Mouse (Mus musculus): ENCODE results near the gene Ugt1a9.

Gene Ugt1a9

GRCm38 (mm10) chr1:88258881-88259642 is 188.5 kb downstream of the Ugt1a9 start:
- no peak for DNase-seq (ENCODE audit: low read depth, low spot score)

DNA sequence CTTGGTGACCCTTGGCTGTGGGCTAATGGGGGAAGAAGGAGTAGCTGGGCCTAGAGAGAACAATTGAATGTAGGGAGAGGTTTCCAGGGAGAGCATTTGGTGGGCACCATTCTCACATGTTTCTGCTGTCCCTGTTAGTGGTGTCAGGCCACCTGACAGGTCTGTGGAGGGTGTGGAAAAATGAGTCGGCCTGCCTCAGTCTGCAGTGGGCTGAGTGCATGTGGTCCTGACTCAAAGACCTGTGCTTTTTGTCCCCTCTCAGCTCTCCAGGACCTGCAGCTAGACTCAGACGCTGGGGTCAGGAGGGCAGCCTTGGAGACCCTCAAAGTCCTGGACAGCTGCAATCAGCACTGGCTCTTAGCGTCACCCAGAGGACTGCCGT is 189.0 kb downstream of the Ugt1a9 start:
- DNase-seq (ENCODE audit: low read depth, low spot score), result no peak

DNA sequence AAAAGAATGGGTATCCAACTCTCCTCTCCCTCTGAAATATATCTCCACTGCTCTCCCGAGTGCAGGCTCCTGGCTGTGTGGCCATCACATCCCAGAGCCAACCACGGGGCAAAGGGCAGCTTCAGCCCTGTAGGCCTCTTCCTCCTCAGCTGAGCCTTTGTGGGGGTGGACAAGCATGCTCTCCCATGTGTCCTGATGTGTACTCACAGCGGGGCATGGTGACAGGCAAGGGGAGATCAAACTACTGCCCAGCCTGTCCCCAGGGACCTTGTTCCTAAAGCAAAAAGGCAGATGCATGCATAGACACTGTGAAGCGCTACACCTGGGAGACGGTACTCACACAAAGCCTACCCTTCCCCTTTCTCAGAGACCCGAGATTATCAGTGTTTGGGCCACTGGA is 189.5 kb downstream of the Ugt1a9 start:
- DNase-seq (ENCODE audit: low read depth, low spot score), result no peak

GRCm38 (mm10) chr1:88260604-88261377 is 190.2 kb downstream of the Ugt1a9 start:
- no peak for DNase-seq (ENCODE audit: low read depth, low spot score)

- DNase-seq (ENCODE audit: low read depth, low spot score), result no peak
Observed at GRCm38 (mm10) chr1:88261706-88262105, 191.1 kb downstream of the Ugt1a9 start.

DNA sequence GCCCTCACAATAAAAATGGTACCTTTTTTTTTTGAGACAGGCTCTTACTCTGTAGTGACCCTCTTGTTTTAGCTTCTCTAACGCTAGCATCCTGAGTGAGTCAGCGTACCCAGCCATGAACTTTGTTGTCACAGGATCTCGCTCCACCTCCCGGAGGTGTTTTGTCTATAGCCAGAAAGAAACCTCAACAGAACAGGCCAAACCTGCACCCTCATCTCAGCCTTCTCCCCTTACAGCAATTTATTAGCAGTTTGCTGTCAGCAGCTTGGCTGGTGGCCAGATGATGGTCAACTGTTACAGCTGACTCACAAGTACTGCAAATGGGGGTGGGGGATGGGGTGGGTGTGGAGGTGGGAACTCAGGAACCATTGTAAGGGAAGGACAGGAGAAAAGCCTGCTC is 191.7 kb downstream of the Ugt1a9 start:
- DNase-seq (ENCODE audit: low read depth, low spot score), result no peak

GRCm38 (mm10) chr1:88262961-88263360 is 192.4 kb downstream of the Ugt1a9 start:
- no peak for DNase-seq (ENCODE audit: low read depth, low spot score)

GRCm38 (mm10) chr1:88263778-88264177 is 193.2 kb downstream of the Ugt1a9 start:
- DNase-seq (ENCODE audit: low read depth, low spot score), result no peak

DNA sequence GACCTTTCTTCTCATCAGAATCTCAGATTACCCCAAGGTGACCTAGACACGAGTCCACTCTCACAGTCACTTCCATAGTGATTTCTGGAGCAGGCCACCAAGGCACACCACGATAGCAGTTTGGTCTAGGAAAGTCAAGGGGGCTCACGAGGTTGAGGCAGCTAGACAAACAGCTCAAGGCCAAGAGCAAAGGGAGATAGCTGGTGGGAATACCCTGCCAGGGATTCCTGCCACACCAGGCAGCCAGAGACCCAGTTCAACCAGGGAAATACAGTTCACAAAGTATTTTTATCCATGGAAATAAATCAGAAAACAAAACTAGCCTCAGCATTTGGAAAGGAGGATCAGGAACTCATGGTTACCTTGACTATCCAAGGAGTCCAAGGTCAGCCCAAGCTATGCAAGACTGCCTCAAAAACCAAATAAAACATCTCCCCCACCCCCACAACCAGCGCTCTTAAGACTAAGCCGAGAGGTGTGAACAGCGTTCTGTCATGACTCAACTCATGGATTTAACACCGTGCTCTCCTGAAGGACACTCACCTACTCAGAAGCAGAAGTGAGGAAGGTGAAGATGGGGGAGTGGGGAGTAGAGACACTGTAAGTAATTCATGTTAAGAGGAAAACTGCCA is 193.8 kb downstream of the Ugt1a9 start:
- no peak for DNase-seq (ENCODE audit: low read depth, low spot score)

DNA sequence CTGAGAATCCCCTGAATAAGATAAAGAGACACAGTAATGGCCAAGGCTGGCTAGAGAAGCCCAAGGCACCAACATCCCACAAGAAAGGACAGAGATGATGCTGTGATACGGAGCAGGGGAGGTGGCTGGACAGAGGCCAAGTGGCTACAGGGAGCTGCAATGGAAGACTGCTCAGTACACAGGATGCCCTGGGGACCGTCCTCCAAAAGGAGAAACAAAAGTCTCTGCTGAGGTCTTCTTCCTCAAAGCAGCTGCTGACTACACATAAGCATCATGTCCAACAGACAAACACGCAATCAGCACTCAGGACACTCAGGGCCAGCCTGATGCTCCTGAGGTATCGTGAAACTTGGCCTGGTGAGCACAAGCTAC is 194.3 kb downstream of the Ugt1a9 start:
- no peak for DNase-seq (ENCODE audit: low read depth, low spot score)

DNA sequence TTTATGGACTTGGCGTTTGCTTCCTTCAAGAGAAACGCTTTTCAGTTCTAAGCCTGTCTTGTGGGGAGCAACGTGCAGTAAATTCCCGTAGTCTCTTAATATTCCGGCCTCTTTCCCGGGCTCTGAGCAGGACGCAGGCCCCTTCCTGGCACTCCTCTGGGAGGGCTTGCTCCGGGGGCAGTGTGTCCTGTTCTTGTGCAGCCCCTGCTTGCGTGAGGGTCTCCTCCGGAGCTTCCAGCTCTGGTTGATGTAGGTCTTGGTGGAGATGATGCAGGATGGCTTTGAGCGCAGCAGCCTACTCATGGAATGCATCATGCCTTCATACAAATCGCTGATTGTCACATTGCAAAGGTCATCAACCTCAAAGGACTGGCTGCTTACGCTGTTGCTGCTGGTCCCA is 195.5 kb downstream of the Ugt1a9 start:
- no peak for DNase-seq (ENCODE audit: low read depth, low spot score)

DNA sequence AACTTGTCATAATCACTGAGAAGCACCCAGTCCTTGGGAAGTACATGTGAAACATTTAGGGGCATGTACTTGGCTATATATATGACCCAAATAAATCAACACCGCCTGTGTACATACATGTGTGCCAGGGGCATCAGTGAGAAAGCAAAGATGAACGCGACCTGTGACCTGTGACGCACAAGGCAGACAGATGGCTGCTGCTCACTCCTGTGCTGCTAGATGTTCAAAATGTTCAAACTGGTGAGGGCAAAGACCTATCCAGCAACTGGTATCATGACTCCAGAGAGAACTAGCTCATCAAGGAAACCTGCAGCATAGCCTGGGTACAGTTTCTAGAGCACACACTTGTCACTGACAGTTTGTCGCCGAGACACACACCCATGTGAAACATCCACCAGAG is 196.9 kb downstream of the Ugt1a9 start:
- DNase-seq (ENCODE audit: low read depth, low spot score), result no peak

GRCm38 (mm10) chr1:88268070-88268469 is 197.5 kb downstream of the Ugt1a9 start:
- no peak for DNase-seq (ENCODE audit: low read depth, low spot score)
